Mouse (Mus musculus) heart, embryonic 13.5 days (tissue): ENCODE results near the gene Slc19a3. TPM values are rescaled to one million over a fixed set of nuclear protein-coding genes. Genes with fewer than 3 reads are reported as not detected.
A peak's percentile ranks its signal among the peaks of the same experiment; 100 is the strongest.

Experiments
- ATAC-seq: fragments of 200-750 bp; cut with Nextera tagmentation; 2 replicates; pipeline ENCODE4 v1.8.0; 2017; ENCODE audit warnings: moderate TSS enrichment; ENCODE audit not compliant: insufficient number of reproducible peaks, low FRiP score, low TSS enrichment; ENCODE audit errors: extremely low read depth
- H3K27ac ChIP-seq: fragments of 300-500 bp; sonication (generic); replicated peaks from 2 replicates; pipeline ENCODE4 v1.5.1; 2015; ENCODE audit warnings: moderate library complexity, mild to moderate bottlenecking, inconsistent platforms
- H3K27me3 ChIP-seq: fragments of 300-500 bp; sonication (generic); replicated peaks from 2 replicates; pipeline ENCODE4 v1.6.1; 2015; ENCODE audit warnings: mild to moderate bottlenecking, inconsistent platforms
- H3K36me3 ChIP-seq: fragments of 300-500 bp; sonication (generic); 2 replicates; pipeline ENCODE4 v1.6.1; 2015; ENCODE audit warnings: mild to moderate bottlenecking, inconsistent platforms
- H3K4me1 ChIP-seq: fragments of 300-500 bp; sonication (generic); 2 replicates; pipeline ENCODE4 v1.6.1; 2015; ENCODE audit warnings: inconsistent platforms
- H3K4me2 ChIP-seq: fragments of 300-500 bp; sonication (generic); 2 replicates; pipeline ENCODE4 v1.6.1; 2015; ENCODE audit warnings: inconsistent platforms, mild to moderate bottlenecking, moderate library complexity
- H3K4me3 ChIP-seq: fragments of 300-500 bp; sonication (generic); 2 replicates; pipeline ENCODE4 v1.5.1; 2015; ENCODE audit warnings: moderate library complexity, mild to moderate bottlenecking, inconsistent platforms
- H3K9ac ChIP-seq: fragments of 300-500 bp; sonication (generic); 2 replicates; pipeline ENCODE4 v1.6.1; 2015; ENCODE audit warnings: inconsistent platforms, mild to moderate bottlenecking, moderate library complexity
- H3K9me3 ChIP-seq: fragments of 300-500 bp; sonication (generic); 2 replicates; pipeline ENCODE4 v1.6.1; 2016; ENCODE audit warnings: inconsistent platforms
- WGBS: fragments of 180-500 bp; shearing (Covaris S2); methylation state at CpG from one replicate; pipeline ENCODE4 v1.1.7; 2015; ENCODE audit warnings: mixed read lengths; 5-methylcytosine and 5-hydroxymethylcytosine counted together
- polyA plus RNA-seq: library from polyadenylated mRNA; unstranded; fragments of >200 nt; fragmentation: Nextera tagmentation; extraction: Ambion mirVana; gene quantifications from 2 replicates; pipeline ENCODE4 v1.2.1, GENCODE M21; 2015

Slc19a3 gene
- 1.6 and 2.0 TPM in 2 replicates for polyA plus RNA-seq

GRCm38 (mm10) chr1:83038109-83038672, at the start of gene Slc19a3:
Gene Slc19a3 (minus strand): TSS chr1:83038448.
- H3K36me3 ChIP-seq = no peaks in the 10 kb centered on the region
- H3K9ac ChIP-seq = peak within 1 kb of the TSS; percentile 80
- WGBS = under 1% methylated on average over 25 of the region's 25 CpGs
- H3K4me1 ChIP-seq = peaks cover 8% of the 10 kb centered on the region; the same call in 1 of the 2 replicates
- ATAC-seq = no peak
- H3K27me3 ChIP-seq = no peaks in the 10 kb centered on the region
- H3K27ac ChIP-seq = peak within 1 kb of the TSS; percentile 21; the same call in 1 of the 2 replicates
- peak within 1 kb of the TSS; percentile 68 for H3K4me3 ChIP-seq
- peak within 1 kb of the TSS; percentile 72 for H3K4me2 ChIP-seq
- no peaks in the 10 kb centered on the region for H3K9me3 ChIP-seq

- no peak for ATAC-seq
- H3K4me1 ChIP-seq = no peaks in the 10 kb centered on the region
Observed at GRCm38 (mm10) chr1:83084790-83085189, 46.5 kb upstream of the Slc19a3 start.

GRCm38 (mm10) chr1:83077016-83077415, 38.8 kb upstream of the Slc19a3 start:
- ATAC-seq = no peak
- no peak overlapping the region for H3K4me2 ChIP-seq
- H3K9ac ChIP-seq = no peak overlapping the region
- H3K9me3 ChIP-seq = no peaks in the 10 kb centered on the region
- no peak overlapping the region for H3K27ac ChIP-seq
- no peak overlapping the region for H3K4me3 ChIP-seq
- 71% methylated on average over 6 of the region's 6 CpGs for WGBS
- H3K27me3 ChIP-seq = no peaks in the 10 kb centered on the region
- no peaks in the 10 kb centered on the region for H3K36me3 ChIP-seq
- 0 out of 2 replicates have a peak, but pooled peaks cover 3% of the 10 kb centered on the region for H3K4me1 ChIP-seq

More at GRCm38 (mm10) chr1:83084790-83085189, 46.5 kb upstream of the Slc19a3 start:
- no peak overlapping the region for H3K4me2 ChIP-seq
- H3K36me3 ChIP-seq = no peaks in the 10 kb centered on the region
- no peak overlapping the region for H3K4me3 ChIP-seq
- no peaks in the 10 kb centered on the region for H3K27me3 ChIP-seq
- no peaks in the 10 kb centered on the region for H3K9me3 ChIP-seq
- WGBS = 87% methylated on average over 2 of the region's 2 CpGs
- H3K9ac ChIP-seq = no peak overlapping the region
- H3K27ac ChIP-seq = no peak overlapping the region

- H3K27ac ChIP-seq = no peak overlapping the region
- ATAC-seq = no peak
- H3K27me3 ChIP-seq = no peaks in the 10 kb centered on the region
- no peaks in the 10 kb centered on the region for H3K36me3 ChIP-seq
- no peaks in the 10 kb centered on the region for H3K9me3 ChIP-seq
- H3K4me2 ChIP-seq = peak overlapping the region; percentile 62
- H3K9ac ChIP-seq = 0 out of 2 replicates have a peak overlapping the region, but pooled peaks have one; percentile 45
- 0 out of 2 replicates have a peak, but pooled peaks cover 3% of the 10 kb centered on the region for H3K4me1 ChIP-seq
- WGBS = 41% methylated on average over 11 of the region's 11 CpGs
- peak overlapping the region; percentile 42 for H3K4me3 ChIP-seq
Observed at GRCm38 (mm10) chr1:83076190-83076917, 38.1 kb upstream of the Slc19a3 start.

- H3K9ac ChIP-seq = 0 out of 2 replicates have a peak overlapping the region, but pooled peaks have one; percentile 45
- H3K27ac ChIP-seq = no peak overlapping the region
- H3K4me2 ChIP-seq = peak overlapping the region; percentile 62
- H3K36me3 ChIP-seq = no peaks in the 10 kb centered on the region
- H3K4me1 ChIP-seq = 0 out of 2 replicates have a peak, but pooled peaks cover 3% of the 10 kb centered on the region
- WGBS = 39% methylated on average over 15 of the region's 15 CpGs
- no peaks in the 10 kb centered on the region for H3K27me3 ChIP-seq
- peak overlapping the region; percentile 42 for H3K4me3 ChIP-seq
- ATAC-seq = no peak
- no peaks in the 10 kb centered on the region for H3K9me3 ChIP-seq
Observed at GRCm38 (mm10) chr1:83075526-83076189, 37.4 kb upstream of the Slc19a3 start.

GRCm38 (mm10) chr1:83067205-83067604, 29.0 kb upstream of the Slc19a3 start:
- Histone ChIP-seq H3K4me3 (no peak overlapping the region), H3K27me3 (no peaks in the 10 kb centered on the region), H3K4me1 (no peaks in the 10 kb centered on the region), H3K4me2 (no peak overlapping the region), H3K9me3 (no peaks in the 10 kb centered on the region), H3K27ac (no peak overlapping the region), H3K9ac (no peak overlapping the region), H3K36me3 (no peaks in the 10 kb centered on the region)
- ATAC-seq = no peak
- 78% methylated on average over 10 of the region's 10 CpGs for WGBS

GRCm38 (mm10) chr1:83066577-83066976, 28.3 kb upstream of the Slc19a3 start:
- no peak overlapping the region for H3K9ac ChIP-seq
- no peaks in the 10 kb centered on the region for H3K27me3 ChIP-seq
- H3K4me3 ChIP-seq = no peak overlapping the region
- no peak overlapping the region for H3K4me2 ChIP-seq
- no peak overlapping the region for H3K27ac ChIP-seq
- 89% methylated on average over 4 of the region's 4 CpGs for WGBS
- H3K9me3 ChIP-seq = no peaks in the 10 kb centered on the region
- no peaks in the 10 kb centered on the region for H3K36me3 ChIP-seq
- H3K4me1 ChIP-seq = no peaks in the 10 kb centered on the region
- ATAC-seq = no peak

GRCm38 (mm10) chr1:83064851-83065250, 26.6 kb upstream of the Slc19a3 start:
- H3K27me3 ChIP-seq = no peaks in the 10 kb centered on the region
- no peak for ATAC-seq
- WGBS = 22% methylated on average over 3 of the region's 3 CpGs
- H3K27ac ChIP-seq = no peak overlapping the region
- no peak overlapping the region for H3K4me2 ChIP-seq
- H3K4me1 ChIP-seq = peaks cover 10% of the 10 kb centered on the region
- H3K9ac ChIP-seq = no peak overlapping the region
- no peaks in the 10 kb centered on the region for H3K36me3 ChIP-seq
- H3K4me3 ChIP-seq = no peak overlapping the region
- no peaks in the 10 kb centered on the region for H3K9me3 ChIP-seq

GRCm38 (mm10) chr1:83060643-83061042, 22.4 kb upstream of the Slc19a3 start, which contains the start of gene Krtap28-13:
Gene Krtap28-13 (plus strand): TSS chr1:83060930.
- ATAC-seq = no peak
- Histone ChIP-seq H3K27me3 (no peaks in the 10 kb centered on the region), H3K9ac (no peak within 1 kb of the TSS), H3K4me2 (no peak within 1 kb of the TSS), H3K4me3 (no peak within 1 kb of the TSS), H3K4me1 (peaks cover 18% of the 10 kb centered on the region), H3K36me3 (no peaks in the 10 kb centered on the region), H3K9me3 (no peaks in the 10 kb centered on the region), H3K27ac (no peak within 1 kb of the TSS; the same call in 1 of the 2 replicates)
- WGBS = 73% methylated on average over 4 of the region's 4 CpGs

- H3K27ac ChIP-seq = no peak within 1 kb of the TSS; the same call in 1 of the 2 replicates
- H3K4me3 ChIP-seq = no peak within 1 kb of the TSS
- H3K9ac ChIP-seq = no peak within 1 kb of the TSS
- WGBS = 66% methylated on average over 9 of the region's 9 CpGs
- no peaks in the 10 kb centered on the region for H3K36me3 ChIP-seq
- H3K4me1 ChIP-seq = peaks cover 18% of the 10 kb centered on the region
- H3K9me3 ChIP-seq = no peaks in the 10 kb centered on the region
- no peak for ATAC-seq
- H3K4me2 ChIP-seq = no peak within 1 kb of the TSS
- H3K27me3 ChIP-seq = no peaks in the 10 kb centered on the region
Observed at GRCm38 (mm10) chr1:83059278-83059677, 21.0 kb upstream of the Slc19a3 start, which contains the start of gene A030005K14Rik. Gene A030005K14Rik (minus strand): TSS chr1:83059378.

- H3K4me2 ChIP-seq = no peak overlapping the region
- WGBS = 67% methylated on average over 1 of the region's 1 CpGs
- no peaks in the 10 kb centered on the region for H3K27me3 ChIP-seq
- H3K9me3 ChIP-seq = no peaks in the 10 kb centered on the region
- H3K27ac ChIP-seq = no peak overlapping the region
- no peak overlapping the region for H3K4me3 ChIP-seq
- H3K9ac ChIP-seq = no peak overlapping the region
- H3K36me3 ChIP-seq = no peaks in the 10 kb centered on the region
- ATAC-seq = no peak
- H3K4me1 ChIP-seq = peaks cover 18% of the 10 kb centered on the region
Observed at GRCm38 (mm10) chr1:83058481-83058880, 20.2 kb upstream of the Slc19a3 start.
